Mouse (Mus musculus) ES-E14 (cell line): Measurements from ENCODE around the gene Kl. TPM values are rescaled to one million over a fixed set of nuclear protein-coding genes. Genes with fewer than 3 reads are reported as not detected.

Experiments
- DNase-seq: peaks from one replicate; pipeline ENCODE4 v3.0.0-alpha.2; 2013; ENCODE audit warnings: low read depth, low spot score
- H3K27ac ChIP-seq: 2 replicates; pipeline ENCODE4 v1.5.1; 2012; ENCODE audit warnings: low read depth, mild to moderate bottlenecking, low read length, moderate library complexity, mixed read lengths; ENCODE audit not compliant: poor library complexity, insufficient read depth, severe bottlenecking
- H3K36me3 ChIP-seq: 2 replicates; pipeline ENCODE4 v1.6.1; 2012; ENCODE audit warnings: mild to moderate bottlenecking, low read length, moderate library complexity, mixed read lengths; ENCODE audit not compliant: control insufficient read depth, poor library complexity, insufficient read depth, severe bottlenecking
- H3K4me1 ChIP-seq, 2 experiments: fragments of 150-350 bp in 1 of 2; sonication (generic) in 1 of 2; 2 replicates each; pipeline ENCODE4 v1.6.1; 2012; ENCODE audit warnings: low read length in 2 of 2, mild to moderate bottlenecking in 1 of 2, mixed read lengths in 1 of 2; ENCODE audit not compliant: control insufficient read depth in 2 of 2, insufficient read depth in 2 of 2, poor library complexity in 1 of 2
- H3K4me3 ChIP-seq, 2 experiments: fragments of 150-350 bp in 1 of 2; sonication (generic) in 1 of 2; 2 replicates each; pipeline ENCODE4 v1.5.1; 2012; ENCODE audit warnings: low read length in 2 of 2, low read depth in 1 of 2, mild to moderate bottlenecking in 1 of 2, mixed read lengths in 1 of 2; ENCODE audit not compliant: insufficient read depth in 1 of 2, poor library complexity in 1 of 2, severe bottlenecking in 1 of 2
- H3K9ac ChIP-seq: 2 replicates; pipeline ENCODE4 v1.6.1; 2012; ENCODE audit warnings: low read depth, mild to moderate bottlenecking, low read length, mixed read lengths; ENCODE audit not compliant: poor library complexity, insufficient read depth, severe bottlenecking
- H3K9me3 ChIP-seq: fragments of 150-350 bp; sonication (generic); 2 replicates; pipeline ENCODE4 v1.6.1; 2012; ENCODE audit warnings: low read depth, mild to moderate bottlenecking, low read length; ENCODE audit not compliant: control insufficient read depth, insufficient read depth
- CHD2 ChIP-seq: IDR thresholded peaks from 2 replicates; pipeline ENCODE4 v1.6.1; 2014; ENCODE audit warnings: mild to moderate bottlenecking, low read depth, low read length, inconsistent platforms
- HCFC1 ChIP-seq: IDR thresholded peaks from 2 replicates; pipeline ENCODE4 v1.6.1; 2012; ENCODE audit warnings: low read length, inconsistent platforms, borderline replicate concordance; ENCODE audit not compliant: insufficient read depth
- MAFK ChIP-seq: IDR thresholded peaks from 2 replicates; pipeline ENCODE4 v1.6.1; 2014; ENCODE audit warnings: mild to moderate bottlenecking, low read depth, low read length, inconsistent platforms; ENCODE audit not compliant: insufficient read depth
- ZC3H11A ChIP-seq: IDR thresholded peaks from 2 replicates; pipeline ENCODE4 v1.6.1; 2012; ENCODE audit warnings: low read depth, mild to moderate bottlenecking, inconsistent platforms, low read length, borderline replicate concordance
- ZNF384 ChIP-seq: IDR thresholded peaks from 2 replicates; pipeline ENCODE4 v1.6.1; 2012; ENCODE audit warnings: low read depth, low read length, inconsistent platforms
- in situ Hi-C, 2 experiments: fragments of 600-800 bp; cut with MboI; formaldehyde crosslinking; loops; one replicate each; pipeline ENCODE4 v1.15.1; 2025; ENCODE audit warnings: low sequenced_read_pairs in 2 of 2, inconsistent platforms in 1 of 2; ENCODE audit not compliant: unreplicated experiment in 2 of 2
- total RNA-seq: library from RNA; depleted of rRNA; stranded (reverse); fragments of 300-350 nt; gene quantifications from 2 replicates; pipeline ENCODE4 v1.2.3, GENCODE M21; 2012

Gene Kl
- total RNA-seq, 1 experiment, result 0.09 TPM

DNA sequence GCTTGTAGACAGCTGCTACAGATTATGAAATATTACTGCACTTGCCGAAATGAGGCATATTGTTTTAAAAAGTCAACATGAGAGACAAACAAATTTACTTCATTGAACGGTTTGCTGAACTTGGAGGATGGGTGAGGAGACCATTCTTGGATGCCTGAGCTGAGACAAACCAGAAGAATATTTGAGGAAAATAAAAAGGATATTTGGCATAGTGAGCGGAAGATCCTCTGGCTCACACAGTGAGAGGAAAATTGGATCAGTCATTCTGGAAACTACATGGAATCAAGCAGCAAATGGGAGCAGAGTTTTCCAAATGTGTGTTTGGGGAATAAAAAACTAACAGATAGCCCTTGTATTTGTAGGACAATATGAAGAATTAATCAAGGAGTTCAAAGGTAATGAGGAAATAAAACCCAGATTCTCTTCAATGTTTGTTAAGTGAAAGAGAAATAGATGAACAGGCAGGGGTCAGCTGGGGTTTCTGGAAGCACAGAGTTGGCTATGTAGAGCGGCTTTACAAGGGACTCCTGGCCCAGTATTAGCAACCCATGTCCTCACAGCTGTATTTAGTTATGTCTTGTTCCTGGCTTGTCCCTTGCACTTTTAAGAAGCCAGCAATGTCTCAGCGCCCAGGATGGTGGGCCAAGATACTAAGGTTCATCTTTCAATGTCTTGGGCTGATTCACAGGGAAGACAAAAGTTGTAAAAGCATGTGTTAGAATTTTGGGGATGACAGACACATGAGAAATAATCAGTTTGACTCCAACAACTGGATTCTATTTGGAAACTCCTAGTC lies 27.1 kb downstream of the Kl start:
- H3K9ac ChIP-seq, result no peak overlapping the region
- no peak for DNase-seq

DNA sequence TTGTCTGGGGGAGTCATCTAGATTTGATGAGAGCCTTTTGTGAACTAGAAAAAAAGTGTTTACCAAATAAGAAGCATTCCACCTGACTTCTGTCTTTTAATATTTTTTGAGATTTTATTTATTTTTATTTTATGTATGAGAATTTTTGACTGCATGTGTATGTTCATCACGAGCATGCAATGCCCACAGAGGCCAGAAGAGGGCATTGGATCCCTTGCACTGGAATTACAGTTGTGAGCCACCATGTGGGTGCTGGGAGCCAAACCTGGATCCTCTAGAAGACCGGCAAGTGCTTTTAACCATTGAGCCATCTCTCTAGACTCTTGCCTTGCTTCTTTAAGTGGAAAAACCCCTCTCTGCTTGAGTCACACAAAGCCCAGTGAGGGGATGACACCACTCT lies 29.7 kb downstream of the Kl start:
- Histone ChIP-seq H3K9ac (no peak overlapping the region), H3K27ac (no peak overlapping the region), H3K4me1 (no peaks in the 10 kb centered on the region), H3K4me3 (no peak overlapping the region), H3K9me3 (no peaks in the 10 kb centered on the region), H3K36me3 (no peaks in the 10 kb centered on the region)
- in situ Hi-C loops, result no loop called here
- DNase-seq, result no peak
- TF ChIP-seq CHD2, result no peak
- TF ChIP-seq ZC3H11A, result peak; percentile 28; the same call in 1 of the 2 replicates

More for the DNA sequence above, 27.1 kb downstream of the Kl start:
- Histone ChIP-seq H3K4me1 (no peaks in the 10 kb centered on the region), H3K36me3 (no peaks in the 10 kb centered on the region), H3K9me3 (no peaks in the 10 kb centered on the region), H3K27ac (no peak overlapping the region), H3K4me3 (no peak overlapping the region)
- in situ Hi-C loops, result no loop called here
- TF ChIP-seq MAFK (no peak), ZNF384 (no peak), ZC3H11A (no peak), CHD2 (no peak), HCFC1 (no peak)

DNA sequence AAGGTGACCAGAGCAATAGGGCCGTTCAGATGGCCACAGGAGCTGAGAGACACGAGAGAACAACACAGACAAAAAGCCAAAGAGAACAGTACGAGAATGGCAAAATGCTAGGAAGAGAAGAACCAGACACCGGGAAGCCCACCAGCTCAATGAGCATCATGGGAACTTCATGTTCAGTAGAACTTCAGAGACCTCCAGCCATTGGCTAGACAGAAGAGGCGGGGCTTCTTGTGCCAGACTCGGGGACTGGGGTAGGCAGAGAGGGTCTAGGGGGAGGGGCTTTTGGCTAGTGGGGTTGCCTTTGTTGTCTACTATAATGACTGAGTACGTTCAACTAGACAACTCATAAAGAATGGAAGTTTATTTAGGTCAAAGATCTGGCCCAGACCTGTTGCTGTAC lies 41.7 kb downstream of the Kl start:
- H3K36me3 ChIP-seq, result no peaks in the 10 kb centered on the region
- H3K4me1 ChIP-seq, result peaks cover 0 to 1% of the 10 kb centered on the region in 2 experiments; a peak in 1 of 4 replicates
- H3K27ac ChIP-seq, result no peak overlapping the region
- no peaks in the 10 kb centered on the region for H3K9me3 ChIP-seq
- no peak overlapping the region for H3K4me3 ChIP-seq
- in situ Hi-C loops, result no loop called here
- H3K9ac ChIP-seq, result no peak overlapping the region
- TF ChIP-seq ZC3H11A (no peak), HCFC1 (no peak), CHD2 (no peak), ZNF384 (no peak), MAFK (no peak)
- no peak for DNase-seq

DNA sequence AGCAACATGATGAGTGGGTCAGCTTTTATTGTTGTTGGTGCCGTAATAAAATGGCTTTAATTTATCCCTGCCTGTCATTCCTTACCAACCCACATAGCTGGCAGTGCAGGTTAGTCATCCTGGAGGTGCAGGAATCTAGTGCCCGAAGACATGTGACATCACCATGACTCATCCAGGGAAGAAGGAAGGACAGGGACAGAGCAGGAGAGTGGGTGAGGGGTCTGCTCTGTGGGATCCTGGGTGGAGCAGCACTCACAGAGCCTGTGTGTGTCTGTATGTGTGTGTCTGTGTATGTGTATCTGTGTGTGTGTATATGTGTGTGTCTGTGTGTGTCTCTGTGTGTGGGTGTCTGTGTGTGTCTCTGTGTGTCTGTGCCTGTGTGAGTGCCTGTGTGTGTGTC lies 44.2 kb downstream of the Kl start:
- no peak for DNase-seq
- TF ChIP-seq HCFC1 (no peak), MAFK (no peak), CHD2 (no peak), ZNF384 (no peak), ZC3H11A (no peak)
- H3K9me3 ChIP-seq, result no peaks in the 10 kb centered on the region
- in situ Hi-C loops, result no loop called here
- H3K27ac ChIP-seq, result no peak overlapping the region
- no peak overlapping the region for H3K9ac ChIP-seq
- H3K4me1 ChIP-seq, result no peaks in the 10 kb centered on the region
- H3K36me3 ChIP-seq, result no peaks in the 10 kb centered on the region
- H3K4me3 ChIP-seq, result no peak overlapping the region

DNA sequence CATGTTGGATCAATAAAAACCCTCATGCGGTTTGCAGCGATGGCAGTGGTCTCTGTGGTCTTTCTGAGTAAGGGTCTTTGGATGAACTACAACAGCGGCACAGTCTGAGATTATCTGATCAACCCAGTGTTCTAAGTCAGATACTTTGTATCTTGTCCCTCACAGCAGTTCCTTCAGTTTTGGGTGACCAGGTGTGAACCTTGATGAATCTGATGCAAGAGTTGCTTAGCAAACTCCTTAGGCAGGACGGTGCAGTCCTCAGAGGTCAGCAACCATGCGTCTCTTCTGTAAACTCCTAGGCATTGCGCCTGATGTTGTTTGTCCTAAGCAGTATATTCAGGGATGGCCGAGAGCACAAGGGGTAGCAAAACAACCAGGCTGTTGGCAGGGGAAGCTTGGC lies 48.7 kb downstream of the Kl start:
- in situ Hi-C loops, result no loop called here

More for the DNA sequence above, 48.7 kb downstream of the Kl start:
- no peak for TF ChIP-seq CHD2
- TF ChIP-seq HCFC1, result no peak
- TF ChIP-seq ZNF384, result no peak
- no peak for TF ChIP-seq ZC3H11A
- TF ChIP-seq MAFK, result no peak
- H3K4me1 ChIP-seq, result no peaks in the 10 kb centered on the region
- no peak overlapping the region for H3K9ac ChIP-seq
- H3K36me3 ChIP-seq, result no peaks in the 10 kb centered on the region
- no peak overlapping the region for H3K27ac ChIP-seq
- DNase-seq, result no peak
- no peak overlapping the region for H3K4me3 ChIP-seq
- no peaks in the 10 kb centered on the region for H3K9me3 ChIP-seq
